Mouse (Mus musculus) kidney, adult 18-20 months (tissue): Measurements from ENCODE around the gene Fam89a.
A peak's percentile ranks its signal among the peaks of the same experiment; 100 is the strongest.

ENCODE experiments used
- DNase-seq: peaks from one replicate; pipeline ENCODE4 v3.0.0; 2021

Gene Fam89a

GRCm38 (mm10) chr8:124751709-124752173 is at the start of gene Fam89a:
Fam89a (minus strand) TSS chr8:124751832.
- DNase-seq = peak; percentile 51

- DNase-seq = no peak
Observed at GRCm38 (mm10) chr8:124800542-124800941, 48.9 kb upstream of the Fam89a start.

- peak; percentile 11 for DNase-seq
Observed at GRCm38 (mm10) chr8:124795781-124796488, 44.3 kb upstream of the Fam89a start.

- DNase-seq = peak; percentile 56
Observed at GRCm38 (mm10) chr8:124794486-124794780, 42.8 kb upstream of the Fam89a start.

- DNase-seq = no peak
Observed at GRCm38 (mm10) chr8:124793661-124794485, 42.2 kb upstream of the Fam89a start.

GRCm38 (mm10) chr8:124793172-124793651 is 41.6 kb upstream of the Fam89a start:
- peak; percentile 91 for DNase-seq

- peak; percentile 28 for DNase-seq
Observed at GRCm38 (mm10) chr8:124792708-124793107, 41.1 kb upstream of the Fam89a start, which contains the start of gene Trim67. Trim67 (plus strand) TSS chr8:124793092.

- peak; percentile 11 for DNase-seq
Observed at GRCm38 (mm10) chr8:124792186-124792585, 40.6 kb upstream of the Fam89a start.

GRCm38 (mm10) chr8:124791751-124792150 is 40.1 kb upstream of the Fam89a start:
- no peak for DNase-seq

- DNase-seq = no peak
Observed at GRCm38 (mm10) chr8:124790676-124791075, 39.0 kb upstream of the Fam89a start.

GRCm38 (mm10) chr8:124784613-124785012 is 33.0 kb upstream of the Fam89a start:
- DNase-seq = no peak

GRCm38 (mm10) chr8:124783228-124783627 is 31.6 kb upstream of the Fam89a start:
- no peak for DNase-seq

- DNase-seq = no peak
Observed at GRCm38 (mm10) chr8:124782431-124782830, 30.8 kb upstream of the Fam89a start.

GRCm38 (mm10) chr8:124780236-124780635 is 28.6 kb upstream of the Fam89a start:
- DNase-seq = no peak

- DNase-seq = peak; percentile 77
Observed at GRCm38 (mm10) chr8:124775695-124776094, 24.1 kb upstream of the Fam89a start.

GRCm38 (mm10) chr8:124772389-124772788 is 20.8 kb upstream of the Fam89a start:
- DNase-seq = no peak

- DNase-seq = no peak
Observed at GRCm38 (mm10) chr8:124763061-124763460, 11.4 kb upstream of the Fam89a start.

GRCm38 (mm10) chr8:124758544-124758943 is 6.9 kb upstream of the Fam89a start:
- DNase-seq = peak; percentile 38

GRCm38 (mm10) chr8:124756601-124757000 is 5.0 kb upstream of the Fam89a start:
- no peak for DNase-seq

GRCm38 (mm10) chr8:124756153-124756552 is 4.5 kb upstream of the Fam89a start:
- no peak for DNase-seq

GRCm38 (mm10) chr8:124755481-124755880 is 3.8 kb upstream of the Fam89a start:
- DNase-seq = no peak

GRCm38 (mm10) chr8:124754792-124755190 is 3.2 kb upstream of the Fam89a start:
- no peak for DNase-seq

- peak; percentile 18 for DNase-seq
Observed at GRCm38 (mm10) chr8:124754101-124754791, 2.6 kb upstream of the Fam89a start.
